Mouse (Mus musculus): ENCODE measurements around the gene Thsd7a. TPM values are rescaled to one million over a fixed set of nuclear protein-coding genes. Genes with fewer than 3 reads are reported as not detected.

Thsd7a gene
- polyA plus RNA-seq, 1 experiment from 2014 or later: 6.4 TPM

- Histone ChIP-seq H3K36me3 (ENCODE audit: insufficient read depth, low read length) (no peaks in the 10 kb centered on the region), H3K27me3 (ENCODE audit: insufficient read depth, low read length) (no peaks in the 10 kb centered on the region), H3K9me3 (replicated peaks; ENCODE audit: low read length) (no peaks in the 10 kb centered on the region), H3K4me2 (ENCODE audit: low read length) (peak overlapping the region; percentile 85), H3K9ac (ENCODE audit: low read depth, low read length) (peak overlapping the region; percentile 59), H3K4me3 (replicated peaks; ENCODE audit: low read depth, low read length) (peak overlapping the region; percentile 58), H3K4me1 (replicated peaks; ENCODE audit: insufficient read depth, low read length) (no peaks in the 10 kb centered on the region), H3K27ac (peak overlapping the region; percentile 14; the same call in 1 of the 2 replicates)
- DNase-seq (ENCODE audit: low spot score): peak; percentile 32
- TF ChIP-seq CTCF (IDR thresholded peaks at IDR 0.05; ENCODE audit: low read depth): no peak
- peak; percentile 13; the same call in 1 of the 2 replicates for ATAC-seq (replicated peaks; ENCODE audit: low FRiP score, low read depth)
- WGBS: 0% methylated on average over 6 of the region's 6 CpGs
These were observed 790 bp downstream of the Thsd7a start for GRCm38 (mm10) chr6:12748454-12748786.

- peak overlapping the region; percentile 85 for H3K4me2 ChIP-seq (ENCODE audit: low read length)
- no peaks in the 10 kb centered on the region for H3K27me3 ChIP-seq (ENCODE audit: insufficient read depth, low read length)
- H3K4me3 ChIP-seq (replicated peaks; ENCODE audit: low read depth, low read length): peak overlapping the region; percentile 58
- H3K27ac ChIP-seq: peak overlapping the region; percentile 14; the same call in 1 of the 2 replicates
- DNase-seq (ENCODE audit: low spot score): peak; percentile 34
- no peaks in the 10 kb centered on the region for H3K36me3 ChIP-seq (ENCODE audit: insufficient read depth, low read length)
- no peaks in the 10 kb centered on the region for H3K4me1 ChIP-seq (replicated peaks; ENCODE audit: insufficient read depth, low read length)
- H3K9me3 ChIP-seq (replicated peaks; ENCODE audit: low read length): no peaks in the 10 kb centered on the region
- TF ChIP-seq CTCF (IDR thresholded peaks at IDR 0.05; ENCODE audit: low read depth): no peak
- WGBS: 6% methylated on average over 11 of the region's 11 CpGs
- ATAC-seq (replicated peaks; ENCODE audit: low FRiP score, low read depth): no peak
- peak overlapping the region; percentile 23; the same call in 1 of the 2 replicates for H3K9ac ChIP-seq (ENCODE audit: low read depth, low read length)
These were observed 1.3 kb downstream of the Thsd7a start for GRCm38 (mm10) chr6:12747856-12748450.

GRCm38 (mm10) chr6:12742791-12743190 is 6.4 kb downstream of the Thsd7a start:
- DNase-seq (ENCODE audit: low spot score): no peak
- H3K27ac ChIP-seq: no peak overlapping the region
- H3K4me2 ChIP-seq (ENCODE audit: low read length): no peak overlapping the region
- no peaks in the 10 kb centered on the region for H3K36me3 ChIP-seq (ENCODE audit: insufficient read depth, low read length)
- no peak for TF ChIP-seq CTCF (IDR thresholded peaks at IDR 0.05; ENCODE audit: low read depth)
- no peak overlapping the region for H3K4me3 ChIP-seq (replicated peaks; ENCODE audit: low read depth, low read length)
- H3K9me3 ChIP-seq (replicated peaks; ENCODE audit: low read length): no peaks in the 10 kb centered on the region
- no peaks in the 10 kb centered on the region for H3K27me3 ChIP-seq (ENCODE audit: insufficient read depth, low read length)
- no peak for ATAC-seq (replicated peaks; ENCODE audit: low FRiP score, low read depth)
- no peaks in the 10 kb centered on the region for H3K4me1 ChIP-seq (replicated peaks; ENCODE audit: insufficient read depth, low read length)
- WGBS: 85% methylated on average over 4 of the region's 4 CpGs
- H3K9ac ChIP-seq (ENCODE audit: low read depth, low read length): no peak overlapping the region

GRCm38 (mm10) chr6:12733924-12734323 is 15.3 kb downstream of the Thsd7a start:
- Histone ChIP-seq H3K9ac (ENCODE audit: low read depth, low read length) (no peak overlapping the region), H3K9me3 (replicated peaks; ENCODE audit: low read length) (no peaks in the 10 kb centered on the region), H3K4me3 (replicated peaks; ENCODE audit: low read depth, low read length) (no peak overlapping the region), H3K4me1 (replicated peaks; ENCODE audit: insufficient read depth, low read length) (no peaks in the 10 kb centered on the region), H3K4me2 (ENCODE audit: low read length) (no peak overlapping the region), H3K27me3 (ENCODE audit: insufficient read depth, low read length) (no peaks in the 10 kb centered on the region), H3K27ac (no peak overlapping the region), H3K36me3 (ENCODE audit: insufficient read depth, low read length) (no peaks in the 10 kb centered on the region)
- no peak for TF ChIP-seq CTCF (IDR thresholded peaks at IDR 0.05; ENCODE audit: low read depth)
- 67% methylated on average over 3 of the region's 3 CpGs for WGBS
- no peak for ATAC-seq (replicated peaks; ENCODE audit: low FRiP score, low read depth)
- DNase-seq (ENCODE audit: low spot score): no peak

- ATAC-seq (replicated peaks; ENCODE audit: low FRiP score, low read depth): no peak
- Histone ChIP-seq H3K27ac (no peak overlapping the region), H3K4me1 (replicated peaks; ENCODE audit: insufficient read depth, low read length) (no peaks in the 10 kb centered on the region), H3K36me3 (ENCODE audit: insufficient read depth, low read length) (no peaks in the 10 kb centered on the region), H3K9ac (ENCODE audit: low read depth, low read length) (no peak overlapping the region), H3K27me3 (ENCODE audit: insufficient read depth, low read length) (no peaks in the 10 kb centered on the region), H3K4me3 (replicated peaks; ENCODE audit: low read depth, low read length) (no peak overlapping the region), H3K4me2 (ENCODE audit: low read length) (no peak overlapping the region), H3K9me3 (replicated peaks; ENCODE audit: low read length) (no peaks in the 10 kb centered on the region)
- DNase-seq (ENCODE audit: low spot score): no peak
- WGBS: 94% methylated on average over 8 of the region's 8 CpGs
- TF ChIP-seq CTCF (IDR thresholded peaks at IDR 0.05; ENCODE audit: low read depth): no peak
These were observed 33.1 kb downstream of the Thsd7a start for GRCm38 (mm10) chr6:12716071-12716470.

- H3K9me3 ChIP-seq (replicated peaks; ENCODE audit: low read length): no peaks in the 10 kb centered on the region
- H3K36me3 ChIP-seq (ENCODE audit: insufficient read depth, low read length): no peaks in the 10 kb centered on the region
- H3K4me1 ChIP-seq (replicated peaks; ENCODE audit: insufficient read depth, low read length): no peaks in the 10 kb centered on the region
- no peaks in the 10 kb centered on the region for H3K27me3 ChIP-seq (ENCODE audit: insufficient read depth, low read length)
- H3K4me2 ChIP-seq (ENCODE audit: low read length): no peak overlapping the region
- no peak for TF ChIP-seq CTCF (IDR thresholded peaks at IDR 0.05; ENCODE audit: low read depth)
- WGBS: 72% methylated on average over 3 of the region's 3 CpGs
- H3K27ac ChIP-seq: no peak overlapping the region
- DNase-seq (ENCODE audit: low spot score): no peak
- H3K9ac ChIP-seq (ENCODE audit: low read depth, low read length): no peak overlapping the region
- H3K4me3 ChIP-seq (replicated peaks; ENCODE audit: low read depth, low read length): no peak overlapping the region
- no peak for ATAC-seq (replicated peaks; ENCODE audit: low FRiP score, low read depth)
These were observed 36.6 kb downstream of the Thsd7a start for GRCm38 (mm10) chr6:12712581-12712980.

- H3K27ac ChIP-seq: no peak overlapping the region
- no peak for ATAC-seq (replicated peaks; ENCODE audit: low FRiP score, low read depth)
- no peak overlapping the region for H3K4me2 ChIP-seq (ENCODE audit: low read length)
- WGBS: 78% methylated on average over 3 of the region's 3 CpGs
- no peak overlapping the region for H3K9ac ChIP-seq (ENCODE audit: low read depth, low read length)
- no peak for DNase-seq (ENCODE audit: low spot score)
- no peaks in the 10 kb centered on the region for H3K9me3 ChIP-seq (replicated peaks; ENCODE audit: low read length)
- H3K4me3 ChIP-seq (replicated peaks; ENCODE audit: low read depth, low read length): no peak overlapping the region
- no peak for TF ChIP-seq CTCF (IDR thresholded peaks at IDR 0.05; ENCODE audit: low read depth)
- H3K36me3 ChIP-seq (ENCODE audit: insufficient read depth, low read length): no peaks in the 10 kb centered on the region
- no peaks in the 10 kb centered on the region for H3K4me1 ChIP-seq (replicated peaks; ENCODE audit: insufficient read depth, low read length)
- no peaks in the 10 kb centered on the region for H3K27me3 ChIP-seq (ENCODE audit: insufficient read depth, low read length)
These were observed 46.3 kb downstream of the Thsd7a start for GRCm38 (mm10) chr6:12702925-12703324.

All from kidney, postnatal 0 days (tissue).